Mouse (Mus musculus): ENCODE results near the gene Itpr2. TPM values are rescaled to one million over a fixed set of nuclear protein-coding genes. Genes with fewer than 3 reads are reported as not detected.

The Itpr2 gene
- total RNA-seq, 2 experiments from 2014 or later = 23.6 to 24.9 TPM

DNA sequence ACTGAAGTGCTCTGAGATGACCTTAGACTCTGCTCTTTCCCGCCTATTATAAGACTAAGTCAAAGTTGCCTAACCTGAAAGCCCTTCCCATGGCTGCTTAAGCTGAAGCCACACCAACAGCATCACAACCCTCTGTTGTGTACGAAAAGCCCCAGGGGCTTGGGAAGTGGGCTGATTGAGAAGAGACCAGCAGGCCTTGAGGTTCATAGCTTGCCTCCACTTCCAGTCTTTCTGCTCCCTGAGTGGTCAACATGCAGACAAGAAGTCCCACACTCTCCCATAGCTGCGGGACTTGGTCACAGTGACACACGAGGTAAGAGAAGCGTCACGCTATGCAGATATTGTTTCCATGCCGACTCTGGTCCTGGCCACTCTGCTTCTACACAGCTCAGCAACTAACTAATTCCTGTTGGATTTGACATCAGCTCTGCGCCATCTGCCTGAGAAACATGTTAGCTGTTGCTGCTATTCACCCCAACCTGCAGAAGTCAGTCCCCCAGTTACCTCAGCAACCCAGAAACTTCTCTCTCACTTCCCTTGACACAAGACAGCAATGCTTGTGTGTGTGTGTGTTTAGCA lies 346.8 kb downstream of the Itpr2 start:
- intact Hi-C loops (cut with DNase I) = no loop called here
- DNase-seq (ENCODE audit: low spot score) = no peak

DNA sequence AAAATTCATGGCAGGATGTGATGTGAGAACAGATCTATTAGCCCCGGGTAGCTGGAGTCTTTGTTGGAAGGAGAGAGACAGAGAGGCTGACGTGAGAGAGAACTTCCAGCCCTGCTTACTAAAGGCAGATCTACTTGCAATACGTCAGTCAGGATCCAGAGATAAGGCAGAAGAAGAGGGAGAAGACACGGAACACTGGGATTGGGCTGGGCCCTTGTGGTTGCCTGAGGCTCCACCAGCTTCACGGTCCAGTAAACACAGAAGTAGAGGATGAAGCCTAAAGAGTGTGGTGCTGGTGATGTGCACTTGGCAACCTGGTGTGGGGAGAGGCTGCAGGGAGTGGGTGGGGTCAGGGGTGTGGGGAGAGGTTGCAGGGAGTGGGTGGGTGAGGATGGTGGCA lies 349.2 kb downstream of the Itpr2 start:
- intact Hi-C loops (cut with DNase I) = no loop called here

DNA sequence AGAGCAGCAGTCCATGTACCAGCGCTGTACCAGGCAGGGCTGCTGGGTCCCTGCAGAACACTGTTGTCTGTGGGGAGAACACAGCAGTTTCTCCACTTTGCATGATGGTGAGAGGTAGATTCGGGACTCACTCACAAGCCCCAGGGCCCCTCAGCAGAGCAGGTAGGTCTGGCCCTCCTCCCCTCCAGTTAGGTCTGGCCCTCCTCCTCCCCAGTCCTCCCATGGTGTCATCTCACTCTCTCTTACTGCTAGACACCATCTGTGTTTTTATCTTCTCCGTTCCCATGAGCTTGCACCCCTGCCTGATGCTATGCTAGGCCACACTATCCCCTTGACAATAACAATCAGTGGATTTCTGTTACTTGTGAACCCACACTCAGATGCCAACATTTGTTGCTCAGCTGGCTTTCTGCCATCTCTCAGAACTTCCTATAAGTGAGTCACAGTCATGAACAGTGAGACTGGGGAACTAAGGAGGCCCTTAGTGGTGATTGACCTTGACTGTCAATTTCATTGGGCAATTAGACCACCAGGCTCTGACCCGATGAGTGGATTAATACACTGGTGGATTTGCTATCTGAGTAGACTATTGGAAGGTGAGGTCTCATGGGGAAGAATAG lies 360.9 kb downstream of the Itpr2 start:
- DNase-seq (ENCODE audit: low spot score) = no peak
- intact Hi-C loops (cut with DNase I) = no loop called here

More for the DNA sequence above, 349.2 kb downstream of the Itpr2 start:
- DNase-seq (ENCODE audit: low spot score) = no peak

DNA sequence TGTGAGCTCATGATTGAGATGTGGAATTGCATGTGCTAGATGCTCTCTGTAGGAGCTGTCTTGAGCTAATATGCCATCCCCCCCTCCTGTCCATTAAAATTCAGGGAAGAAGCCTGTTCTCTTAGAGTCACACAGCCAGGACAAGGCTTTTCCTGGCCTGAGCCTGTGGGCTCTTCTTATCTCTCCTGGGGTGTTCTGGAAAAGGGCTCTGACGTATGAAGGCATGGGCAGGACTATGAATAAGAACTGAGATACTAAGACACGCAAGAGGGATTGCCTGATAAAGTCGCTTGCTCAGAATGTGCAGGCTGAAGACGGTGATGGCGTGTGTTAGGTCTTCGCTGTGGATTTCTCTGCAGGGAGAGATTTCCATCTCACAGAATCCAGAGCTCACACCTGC lies 361.9 kb downstream of the Itpr2 start:
- intact Hi-C loops (cut with DNase I) = no loop called here
- no peak for DNase-seq (ENCODE audit: low spot score)

DNA sequence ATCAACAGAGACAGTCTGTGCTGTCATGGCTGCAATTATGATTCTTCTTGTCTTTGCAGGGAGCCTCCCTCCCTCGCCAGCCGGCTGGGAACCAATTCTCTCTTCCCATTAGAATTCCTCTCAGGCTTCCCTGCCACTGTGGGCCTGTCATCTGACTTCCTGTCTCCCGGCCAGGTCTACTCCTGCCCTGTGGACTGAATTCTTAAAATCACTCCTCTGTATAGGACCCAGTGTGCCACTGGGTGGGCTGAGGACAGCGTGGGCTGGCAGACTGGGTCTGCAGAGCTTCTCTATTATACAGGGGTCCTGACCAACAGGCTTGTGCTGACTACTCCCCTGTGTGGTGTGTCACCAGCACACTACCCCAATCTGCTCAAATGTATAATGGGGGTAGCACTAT lies 365.4 kb downstream of the Itpr2 start:
- DNase-seq (ENCODE audit: low spot score) = no peak
- intact Hi-C loops (cut with DNase I) = no loop called here

DNA sequence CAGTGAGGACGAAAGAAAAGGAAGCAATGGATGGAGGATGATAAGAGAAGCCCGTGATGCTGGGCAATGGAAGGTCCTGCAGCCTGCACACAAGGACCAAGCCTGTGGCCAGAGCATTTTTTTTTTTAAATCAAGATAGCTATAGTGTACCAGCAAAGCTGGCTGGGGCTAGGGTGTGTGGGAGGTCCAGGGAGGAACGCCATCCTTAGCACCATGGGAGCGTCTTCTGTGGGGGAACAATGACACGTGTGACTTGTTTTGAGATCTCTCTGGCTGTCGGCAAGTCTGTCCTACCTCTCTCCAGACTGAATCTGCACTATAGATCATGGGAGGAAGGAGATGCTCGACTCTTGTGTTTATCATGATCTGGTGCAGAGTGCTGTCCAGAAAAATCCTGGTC lies 365.8 kb downstream of the Itpr2 start:
- intact Hi-C loops (cut with DNase I) = no loop called here
- no peak for DNase-seq (ENCODE audit: low spot score)

DNA sequence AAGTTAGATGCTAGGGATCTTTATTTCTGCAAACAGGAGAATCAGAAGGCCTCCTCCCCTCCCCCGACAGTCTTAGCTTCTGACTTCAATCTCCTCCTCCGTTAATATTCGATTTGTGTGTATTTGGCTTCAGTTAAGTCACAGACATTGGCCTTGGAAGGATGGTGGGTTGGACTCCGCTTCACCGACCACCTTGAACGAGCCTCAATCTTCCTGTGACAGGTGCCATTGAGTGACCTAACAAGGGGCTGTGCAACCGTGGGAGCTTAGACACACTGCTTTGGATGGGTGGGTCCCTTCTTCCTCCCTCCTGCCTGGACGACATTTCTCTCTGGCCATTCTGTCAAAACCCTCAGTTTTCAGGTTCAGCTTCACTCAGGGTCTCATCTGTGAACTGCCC lies 366.7 kb downstream of the Itpr2 start:
- DNase-seq (ENCODE audit: low spot score) = no peak
- intact Hi-C loops (cut with DNase I) = no loop called here

DNA sequence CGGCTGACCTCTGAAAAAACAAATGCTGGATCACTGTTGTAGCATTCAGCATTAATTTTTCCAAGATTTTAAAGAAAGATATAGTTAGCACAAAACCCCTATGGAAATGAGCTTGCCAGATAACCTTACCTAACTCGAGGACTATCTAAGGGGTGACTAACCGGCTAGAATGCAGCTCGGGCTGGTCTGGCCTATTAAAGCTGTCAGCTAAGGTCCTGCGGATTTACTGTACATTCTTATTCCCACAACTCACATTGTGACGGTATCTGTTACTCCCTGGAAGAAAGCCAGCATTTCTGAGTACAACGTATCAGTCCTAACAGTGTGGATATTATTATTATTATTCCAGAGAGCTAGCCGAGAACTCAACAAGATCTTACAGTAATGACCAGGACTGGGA lies 368.1 kb downstream of the Itpr2 start:
- intact Hi-C loops (cut with DNase I) = no loop called here
- no peak for DNase-seq (ENCODE audit: low spot score)

DNA sequence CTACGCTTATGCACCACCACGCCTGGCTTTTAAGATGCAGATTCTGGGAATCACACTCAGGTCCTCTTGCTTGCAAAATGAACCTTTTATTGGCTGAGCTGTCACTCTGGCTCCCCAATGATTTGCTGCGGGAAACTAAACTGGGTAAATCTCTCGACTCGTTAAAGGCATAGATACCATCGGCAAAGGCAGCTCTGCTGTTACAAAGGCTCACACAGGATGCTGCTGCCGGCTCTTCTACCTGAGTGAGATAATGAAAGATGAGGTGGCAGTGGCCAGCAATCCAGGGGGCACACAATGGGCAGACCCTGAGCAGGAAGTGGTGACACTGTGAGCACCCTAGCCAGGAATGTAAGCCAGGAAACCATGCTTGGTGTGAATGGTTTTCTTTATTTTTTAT lies 373.0 kb downstream of the Itpr2 start:
- intact Hi-C loops (cut with DNase I) = no loop called here
- DNase-seq (ENCODE audit: low spot score) = no peak

DNA sequence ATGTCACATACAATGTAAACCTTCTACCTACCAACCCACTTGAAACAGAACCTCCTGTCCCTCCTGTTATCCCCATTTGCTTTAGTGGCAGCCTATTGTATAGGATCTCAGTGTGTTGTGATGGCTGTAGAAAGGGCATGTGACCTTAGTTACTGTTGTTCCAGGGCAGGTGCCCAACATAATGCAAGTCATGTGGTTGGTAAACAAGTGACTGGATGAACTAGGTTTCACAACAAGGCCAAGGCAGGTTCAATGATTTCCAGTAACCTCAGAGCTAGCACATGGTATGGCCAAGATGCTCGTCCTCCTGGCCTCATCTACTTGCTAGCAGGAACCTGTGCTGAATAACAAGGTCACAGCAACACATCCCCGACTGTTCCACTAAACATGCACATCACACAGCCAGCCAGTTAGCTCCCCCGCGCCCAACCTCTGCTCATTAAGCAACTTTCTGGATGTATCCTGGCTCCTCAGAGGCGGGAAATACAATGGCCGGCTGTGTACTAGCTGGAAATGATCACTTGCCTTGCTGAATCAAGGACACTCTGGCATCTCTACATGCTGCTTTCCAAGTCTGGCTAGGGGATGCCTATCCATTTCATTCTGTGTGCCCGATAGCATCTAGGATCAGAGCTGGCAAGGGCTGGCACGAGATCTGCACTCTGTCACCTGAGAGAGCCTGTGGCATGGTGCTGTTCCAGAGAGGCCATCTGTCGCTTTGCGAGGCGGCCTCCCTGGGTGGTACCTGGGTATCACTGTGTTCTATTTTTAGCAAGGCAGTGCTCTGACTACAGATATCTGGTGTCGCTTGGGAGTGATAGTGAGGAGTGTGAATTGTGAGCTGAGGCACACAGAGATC lies 375.0 kb downstream of the Itpr2 start:
- intact Hi-C loops (cut with DNase I) = no loop called here
- no peak for DNase-seq (ENCODE audit: low spot score)

DNA sequence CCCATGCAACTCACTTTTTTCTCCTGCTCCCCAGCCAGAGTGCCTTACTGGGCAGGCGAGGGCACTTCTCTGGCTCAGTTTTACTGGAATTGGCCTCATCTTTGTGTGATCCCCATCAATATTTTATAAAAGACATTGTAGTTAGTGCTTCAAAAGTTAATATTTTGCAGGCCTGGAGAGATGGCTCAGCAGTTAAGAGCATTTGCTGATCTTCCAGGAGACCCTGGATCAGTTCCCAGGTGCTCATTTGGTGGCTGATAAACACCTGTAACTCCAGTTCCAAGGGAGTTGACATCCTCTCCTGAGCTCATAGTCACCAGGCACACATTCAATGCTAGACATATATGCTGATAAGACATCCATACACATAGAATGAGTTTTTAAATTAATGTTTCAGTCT lies 376.4 kb downstream of the Itpr2 start:
- no peak for DNase-seq (ENCODE audit: low spot score)
- intact Hi-C loops (cut with DNase I) = no loop called here

DNA sequence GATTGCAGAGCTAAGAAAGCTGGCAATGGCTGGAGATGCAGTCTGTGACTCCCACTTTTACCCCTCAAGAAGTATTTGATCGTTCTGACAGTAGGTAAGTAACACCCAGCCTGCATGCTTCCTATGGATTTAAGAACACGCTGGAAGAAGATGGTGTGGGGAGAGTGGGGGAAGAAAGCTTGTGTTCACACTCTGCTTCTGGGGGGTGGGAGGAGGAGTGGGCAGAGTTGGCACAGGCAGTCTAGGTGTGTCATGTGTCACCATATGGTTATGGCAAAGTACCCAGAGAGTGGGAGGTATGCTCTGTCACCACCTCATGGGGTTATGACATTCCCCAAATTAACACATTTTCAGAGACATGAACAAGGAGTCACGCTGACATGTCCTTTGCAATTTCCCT lies 377.5 kb downstream of the Itpr2 start:
- intact Hi-C loops (cut with DNase I) = no loop called here
- no peak for DNase-seq (ENCODE audit: low spot score)

DNA sequence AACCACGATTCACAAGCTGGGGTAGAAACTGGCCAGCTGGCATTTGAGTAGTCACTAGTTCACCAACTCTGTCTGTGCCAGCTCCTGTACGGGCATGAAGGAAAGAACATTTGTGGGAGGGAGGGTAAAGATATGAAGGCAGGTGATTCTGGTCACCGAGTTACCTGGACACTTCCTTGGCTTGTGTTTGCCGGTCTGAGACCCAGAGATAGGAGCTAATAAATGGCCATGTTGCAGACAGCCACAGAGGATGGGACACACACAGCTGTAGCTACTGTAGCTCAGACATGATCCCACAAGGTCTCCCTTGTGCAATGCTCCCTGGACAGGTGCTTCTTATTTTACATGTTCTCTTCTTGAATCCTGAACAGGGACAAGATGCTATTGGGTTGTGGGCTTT lies 378.4 kb downstream of the Itpr2 start:
- intact Hi-C loops (cut with DNase I) = no loop called here
- no peak for DNase-seq (ENCODE audit: low spot score)

DNA sequence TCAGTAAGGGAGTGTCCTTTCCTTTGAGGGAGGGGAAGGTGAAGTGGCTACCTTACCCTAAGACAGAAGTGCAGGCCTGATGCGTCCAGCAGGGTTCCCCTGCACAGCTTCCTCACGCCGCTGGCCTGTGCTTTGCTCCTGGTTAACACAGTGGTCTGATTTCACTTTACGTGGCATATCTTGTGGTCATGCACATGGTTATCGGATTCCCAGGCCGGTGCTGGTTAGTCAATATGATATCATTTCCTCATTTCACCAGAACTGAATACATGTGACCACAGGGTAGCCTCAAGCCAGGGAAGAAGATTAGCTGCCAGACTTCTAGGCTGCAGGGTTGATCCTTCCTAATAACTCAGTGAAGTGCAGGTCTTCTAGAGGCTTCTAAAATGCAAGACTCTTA lies 381.9 kb downstream of the Itpr2 start:
- no peak for DNase-seq (ENCODE audit: low spot score)
- intact Hi-C loops (cut with DNase I) = no loop called here

DNA sequence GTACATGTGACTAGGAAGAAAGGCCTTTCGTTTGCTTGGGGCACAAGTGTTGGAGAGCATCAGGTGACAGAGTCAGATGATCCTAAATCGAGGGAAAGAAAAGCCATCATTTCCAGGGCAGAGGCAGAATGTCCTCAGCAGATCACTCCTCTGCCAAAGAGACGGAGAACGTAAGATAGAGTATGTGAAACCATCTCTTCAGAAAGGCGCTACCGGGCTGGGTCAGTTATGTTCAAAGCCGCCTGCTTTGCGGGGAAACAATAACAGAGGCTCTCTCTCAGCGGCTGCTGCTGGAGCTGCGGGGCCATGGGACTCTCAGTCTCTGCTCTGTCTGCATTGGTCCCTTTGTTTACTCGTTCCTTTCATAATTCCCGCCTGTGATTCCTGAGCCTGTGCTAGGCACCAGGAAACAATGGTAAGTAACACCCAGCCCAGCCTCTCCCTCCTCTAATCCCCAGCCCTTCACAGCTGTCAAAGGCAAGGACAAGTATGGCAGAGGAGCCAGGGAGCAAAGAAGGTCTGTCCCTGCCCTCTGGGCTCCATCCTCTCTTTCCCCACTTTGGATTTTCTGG lies 387.2 kb downstream of the Itpr2 start:
- intact Hi-C loops (cut with DNase I) = no loop called here
- DNase-seq (ENCODE audit: low spot score) = no peak

DNA sequence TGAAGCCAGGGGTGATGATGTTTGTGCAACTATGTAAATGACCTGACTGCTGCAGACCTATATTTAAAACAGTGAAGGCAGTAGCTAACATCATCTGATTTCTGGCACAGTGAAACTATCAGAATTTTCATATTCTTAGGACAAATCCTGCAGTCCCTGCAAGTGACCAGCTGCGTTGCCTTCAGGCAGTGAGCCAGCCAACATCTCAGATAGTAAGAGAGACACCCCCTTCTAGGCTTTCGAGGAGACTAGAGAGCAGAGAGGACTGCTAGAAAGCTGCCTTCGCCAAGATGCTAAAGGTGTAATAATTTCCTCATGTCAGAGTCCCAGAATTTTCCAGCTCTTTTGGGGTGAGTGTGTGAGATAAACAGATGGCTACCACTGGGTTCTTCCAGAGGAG lies 388.0 kb downstream of the Itpr2 start:
- no peak for DNase-seq (ENCODE audit: low spot score)
- intact Hi-C loops (cut with DNase I) = no loop called here

DNA sequence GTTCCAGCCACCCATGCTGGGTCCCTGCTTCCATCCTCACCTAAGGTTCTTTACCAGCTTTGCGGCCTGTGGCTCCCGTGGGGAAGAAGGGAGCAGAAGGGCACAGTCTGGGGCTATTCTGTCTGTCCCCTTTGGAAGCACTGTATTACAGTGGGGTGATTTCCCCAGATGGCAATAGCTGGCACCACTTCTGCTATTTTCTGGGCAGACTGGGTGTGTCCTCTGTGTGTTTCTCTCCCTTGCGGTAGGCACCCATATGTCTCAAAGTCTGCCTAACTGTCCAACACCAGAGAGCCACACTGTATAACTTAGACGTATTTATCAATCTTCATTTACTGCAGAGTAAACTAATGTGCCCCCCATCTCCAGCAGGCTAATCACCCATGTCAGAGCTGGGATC lies 388.9 kb downstream of the Itpr2 start:
- intact Hi-C loops (cut with DNase I) = no loop called here
- DNase-seq (ENCODE audit: low spot score) = no peak

DNA sequence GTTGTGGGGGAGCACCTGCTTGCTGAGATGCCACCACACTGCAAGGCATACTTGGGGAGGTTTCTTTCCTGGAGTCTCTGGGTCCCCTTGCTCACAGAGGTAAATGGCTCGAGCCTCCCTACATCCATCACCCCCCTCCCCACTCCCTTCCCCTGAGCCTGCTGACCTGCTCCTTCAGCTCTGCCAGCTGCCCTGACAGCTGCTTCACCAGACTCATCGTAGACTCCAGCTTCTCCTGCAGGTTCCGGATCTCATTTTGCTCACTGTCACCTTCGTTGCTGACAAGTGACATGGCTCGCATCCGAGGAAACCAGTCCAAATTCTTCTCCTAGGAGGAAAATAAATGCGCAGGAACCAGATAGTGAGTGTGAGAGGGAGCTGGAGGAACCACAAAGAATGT lies 389.8 kb downstream of the Itpr2 start:
- DNase-seq (ENCODE audit: low spot score) = no peak
- intact Hi-C loops (cut with DNase I) = no loop called here

DNA sequence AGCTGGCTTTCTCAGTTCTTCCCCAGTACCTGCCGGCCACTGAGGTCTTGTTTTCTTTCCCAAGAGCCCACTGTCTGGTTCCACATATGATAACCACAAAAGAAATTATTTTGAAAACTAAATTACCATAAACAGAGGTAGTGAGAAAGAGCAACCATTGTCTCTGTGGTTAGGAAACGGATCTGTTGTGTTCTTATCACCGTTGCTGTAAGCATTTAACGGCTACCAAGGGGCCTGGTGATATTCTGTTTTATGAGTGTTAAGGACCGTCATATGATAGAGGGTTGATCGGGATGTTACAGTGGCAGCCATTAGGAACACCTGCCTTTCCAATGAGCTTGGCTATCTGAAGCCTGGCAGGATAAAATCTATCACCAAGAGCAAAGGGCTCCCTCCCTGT lies 390.2 kb downstream of the Itpr2 start:
- DNase-seq (ENCODE audit: low spot score) = no peak
- intact Hi-C loops (cut with DNase I) = no loop called here

DNA sequence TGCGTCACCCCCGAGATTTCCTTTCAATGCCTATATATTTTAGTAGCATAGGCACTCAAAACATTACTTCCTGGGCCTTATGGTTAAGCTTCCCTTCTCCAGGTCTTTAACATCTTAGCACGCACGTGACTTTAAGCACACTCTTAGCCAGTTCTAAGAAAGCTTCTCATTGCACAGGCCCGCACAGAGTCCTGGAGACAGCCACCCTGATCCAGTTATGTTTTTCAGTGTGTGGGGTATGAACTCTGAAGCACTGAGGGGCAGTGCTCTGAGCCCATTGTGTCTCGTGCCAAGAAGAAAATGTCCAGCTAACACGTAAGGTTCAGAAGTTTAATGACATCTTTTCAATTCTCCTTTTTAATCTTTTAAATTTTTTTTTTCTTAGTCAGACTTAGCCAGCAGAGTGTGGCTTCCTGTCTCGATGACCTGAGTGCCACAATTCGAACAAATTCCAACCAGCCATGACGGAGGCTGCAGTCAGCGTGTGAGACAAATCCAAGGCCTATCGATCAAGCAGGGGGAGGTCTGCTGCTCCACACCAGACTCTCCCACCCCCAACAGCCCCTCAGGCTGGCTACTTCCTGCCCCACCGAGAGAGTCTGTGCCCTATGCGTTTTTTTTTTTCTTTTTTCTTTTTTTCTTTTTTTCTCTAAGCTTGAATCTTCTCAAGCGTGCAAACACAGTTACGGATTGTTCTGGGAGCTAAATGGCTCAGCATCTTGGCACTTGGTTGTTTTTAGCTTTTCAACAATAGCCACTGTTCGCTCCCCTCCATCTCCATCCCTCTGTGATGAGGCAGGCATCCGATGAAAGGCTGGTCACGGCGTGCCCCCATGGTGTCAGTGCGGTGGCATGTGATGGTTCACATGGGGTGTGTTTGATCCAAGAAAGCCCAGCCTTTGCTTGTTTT lies 390.9 kb downstream of the Itpr2 start:
- DNase-seq (ENCODE audit: low spot score) = no peak
- intact Hi-C loops (cut with DNase I) = no loop called here

Data from heart, postnatal 25 days (tissue).